Mouse (Mus musculus) hindbrain, embryonic 13.5 days (tissue): ENCODE data around the gene Dusp8. TPM values are rescaled to one million over a fixed set of nuclear protein-coding genes. Genes with fewer than 3 reads are reported as not detected.

ENCODE experiments used
- ATAC-seq: fragments of 200-750 bp; cut with Nextera tagmentation; 2 replicates; pipeline ENCODE4 v1.8.0; 2017; ENCODE audit warnings: moderate TSS enrichment; ENCODE audit not compliant: low FRiP score
- H3K27ac ChIP-seq: fragments of 300-500 bp; sonication (generic); 2 replicates; pipeline ENCODE4 v1.5.1; 2015; ENCODE audit warnings: inconsistent platforms, mild to moderate bottlenecking, moderate library complexity
- H3K27me3 ChIP-seq: fragments of 300-500 bp; sonication (generic); 2 replicates; pipeline ENCODE4 v1.6.1; 2015; ENCODE audit warnings: mild to moderate bottlenecking, inconsistent platforms
- H3K36me3 ChIP-seq: fragments of 300-500 bp; sonication (generic); 2 replicates; pipeline ENCODE4 v1.6.1; 2015; ENCODE audit warnings: mild to moderate bottlenecking, inconsistent platforms
- H3K4me1 ChIP-seq: fragments of 300-500 bp; sonication (generic); replicated peaks from 2 replicates; pipeline ENCODE4 v1.6.1; 2015; ENCODE audit warnings: inconsistent platforms
- H3K4me2 ChIP-seq: fragments of 300-500 bp; sonication (generic); 2 replicates; pipeline ENCODE4 v1.6.1; 2015; ENCODE audit warnings: inconsistent platforms, mild to moderate bottlenecking, moderate library complexity
- H3K4me3 ChIP-seq: fragments of 300-500 bp; sonication (generic); 2 replicates; pipeline ENCODE4 v1.5.1; 2015; ENCODE audit warnings: mild to moderate bottlenecking, inconsistent platforms
- H3K9ac ChIP-seq: fragments of 300-500 bp; sonication (generic); 2 replicates; pipeline ENCODE4 v1.6.1; 2015; ENCODE audit warnings: mild to moderate bottlenecking, inconsistent platforms
- H3K9me3 ChIP-seq: fragments of 300-500 bp; sonication (generic); 2 replicates; pipeline ENCODE4 v1.6.1; 2016; ENCODE audit warnings: inconsistent platforms
- polyA plus RNA-seq: library from polyadenylated mRNA; unstranded; fragments of >200 nt; fragmentation: Nextera tagmentation; extraction: Ambion mirVana; gene quantifications from 2 replicates; pipeline ENCODE4 v1.2.1, GENCODE M21; 2015

Gene Dusp8
- polyA plus RNA-seq, 1 experiment from 2014 or later = 87.3 TPM

DNA sequence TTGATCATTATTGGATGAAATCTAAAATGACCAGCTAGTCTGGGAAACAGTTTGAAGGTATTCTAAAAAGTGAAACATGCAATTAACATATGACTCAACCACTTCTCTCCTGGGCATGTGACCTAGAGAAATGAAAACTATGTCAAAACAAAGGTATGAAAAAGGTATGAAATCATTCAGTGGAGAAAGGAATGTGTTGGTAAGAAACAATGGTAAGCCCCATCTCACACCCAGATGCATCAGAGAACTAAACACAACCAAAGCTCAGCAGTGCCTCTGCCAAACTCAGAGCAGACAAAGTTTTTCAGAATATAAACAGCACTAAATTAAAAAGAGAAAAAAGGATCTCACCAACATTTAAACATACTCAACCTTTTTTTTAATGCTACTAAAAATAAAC, 65.6 kb downstream of the Dusp8 start:
- no peak overlapping the region for H3K4me3 ChIP-seq
- H3K9ac ChIP-seq = no peak overlapping the region
- no peaks in the 10 kb centered on the region for H3K9me3 ChIP-seq
- H3K4me1 ChIP-seq = peaks cover 28% of the 10 kb centered on the region
- H3K4me2 ChIP-seq = no peak overlapping the region
- no peak for ATAC-seq
- no peaks in the 10 kb centered on the region for H3K27me3 ChIP-seq
- H3K36me3 ChIP-seq = no peaks in the 10 kb centered on the region
- H3K27ac ChIP-seq = no peak overlapping the region

Other genes with a start within 250 kb of the Dusp8 start
- gene Tollip, start 177.3 kb downstream of the Dusp8 start, polyA plus RNA-seq = 70.1 and 72.9 TPM in 2 replicates
- 22.5 and 24.5 TPM in 2 replicates for gene Brsk2, start 146.1 kb downstream of the Dusp8 start, polyA plus RNA-seq
- 53.0 and 53.5 TPM in 2 replicates for gene Mob2, start 34.8 kb downstream of the Dusp8 start, polyA plus RNA-seq
- 0.27 and 0.32 TPM in 2 replicates for gene Gm45618, start 24.9 kb upstream of the Dusp8 start, polyA plus RNA-seq
- not detected in 2 replicates for gene Gm39115, start 40.2 kb upstream of the Dusp8 start, polyA plus RNA-seq
- not detected in 2 replicates for gene Gm45337, start 48.8 kb upstream of the Dusp8 start, polyA plus RNA-seq
- gene Gm29735, start 61.3 kb upstream of the Dusp8 start, polyA plus RNA-seq = not detected in 2 replicates
- gene Gm4553, start 69.9 kb upstream of the Dusp8 start, polyA plus RNA-seq = not detected in 2 replicates
- gene Krtap5-2, start 80.2 kb upstream of the Dusp8 start, polyA plus RNA-seq = not detected in 2 replicates
- gene Gm10153, start 94.5 kb upstream of the Dusp8 start, polyA plus RNA-seq = not detected in 2 replicates
- not detected in 2 replicates for gene Krtap5-3, start 105.5 kb upstream of the Dusp8 start, polyA plus RNA-seq
- not detected in 2 replicates for gene Gm7579, start 116.0 kb upstream of the Dusp8 start, polyA plus RNA-seq
- not detected in 2 replicates for gene Krtap5-5, start 134.1 kb upstream of the Dusp8 start, polyA plus RNA-seq
- gene Gm40460, start 145.2 kb upstream of the Dusp8 start, polyA plus RNA-seq = not detected in 2 replicates
- not detected in 2 replicates for gene Gm2431, start 162.5 kb upstream of the Dusp8 start, polyA plus RNA-seq
- gene Gm4559, start 178.5 kb upstream of the Dusp8 start, polyA plus RNA-seq = not detected in 2 replicates
- gene Krtap5-1, start 201.3 kb upstream of the Dusp8 start, polyA plus RNA-seq = not detected in 2 replicates
- not detected in 2 replicates for gene Krtap5-4, start 207.7 kb upstream of the Dusp8 start, polyA plus RNA-seq